Mouse (Mus musculus): ENCODE data around the gene Gm49425.

Gm49425 gene

GRCm38 (mm10) chr15:101491431-101491830 lies 25.6 kb downstream of the Gm49425 start, which contains the start of gene Krt83:
Gene Krt83 (minus strand): TSS chr15:101491512.
- no peak for DNase-seq (ENCODE audit: low spot score in 2 of 2)

DNA sequence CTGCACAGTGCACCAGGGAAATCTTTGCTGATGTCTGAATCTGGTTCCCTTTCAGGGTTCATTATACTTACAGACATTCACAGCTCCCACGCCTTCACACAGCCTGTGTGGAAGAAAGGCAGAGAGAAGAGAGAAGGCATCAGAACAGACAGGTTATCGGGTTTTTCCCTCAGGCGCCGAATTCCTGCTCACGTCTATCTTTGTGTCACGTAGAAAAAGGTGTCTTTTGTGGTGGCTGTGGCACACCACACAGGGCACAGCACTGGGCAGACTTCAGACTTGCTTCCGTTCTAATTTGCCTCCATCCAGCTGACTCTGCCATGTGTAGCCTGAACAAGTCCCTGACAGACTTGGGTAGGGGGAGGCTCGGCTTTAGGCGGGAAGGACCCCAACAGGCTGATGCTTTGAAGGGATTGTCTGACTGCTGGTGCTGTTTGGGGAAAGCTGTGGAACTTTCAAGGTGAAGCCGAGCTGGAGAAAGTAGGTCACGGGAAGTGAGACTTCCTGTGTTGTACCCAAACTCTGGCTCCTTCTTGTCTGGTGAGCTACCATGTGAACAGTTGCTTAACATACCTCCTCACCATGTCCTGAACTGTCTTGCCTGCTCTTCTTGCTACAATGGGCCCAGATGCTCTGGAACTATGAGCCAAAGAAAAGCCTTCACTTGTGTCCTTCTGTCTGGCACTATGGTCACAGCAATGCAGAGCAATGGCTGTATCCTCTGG lies 31.0 kb downstream of the Gm49425 start:
- DNase-seq (ENCODE audit: low spot score in 2 of 2): no peak

DNA sequence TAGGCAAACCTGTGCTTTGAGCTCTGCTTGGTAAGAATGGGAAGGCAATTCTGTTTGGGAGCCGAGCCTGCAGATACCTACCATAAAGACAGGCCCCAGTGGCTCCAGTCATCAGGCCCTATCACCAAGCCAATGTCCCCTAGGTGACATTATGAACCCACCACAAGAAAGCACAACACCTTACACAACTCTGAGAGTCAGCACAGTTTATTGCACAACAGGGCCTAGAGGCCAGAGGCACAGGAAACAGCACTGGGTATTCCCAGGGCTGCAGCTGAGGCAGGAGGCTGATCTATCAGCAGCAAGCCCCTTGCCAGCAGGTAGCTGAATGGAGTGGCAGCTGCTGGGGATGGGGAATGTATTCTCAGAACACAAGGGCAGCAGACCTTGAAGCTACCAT lies 32.1 kb downstream of the Gm49425 start:
- DNase-seq (ENCODE audit: low spot score in 2 of 2): no peak

DNA sequence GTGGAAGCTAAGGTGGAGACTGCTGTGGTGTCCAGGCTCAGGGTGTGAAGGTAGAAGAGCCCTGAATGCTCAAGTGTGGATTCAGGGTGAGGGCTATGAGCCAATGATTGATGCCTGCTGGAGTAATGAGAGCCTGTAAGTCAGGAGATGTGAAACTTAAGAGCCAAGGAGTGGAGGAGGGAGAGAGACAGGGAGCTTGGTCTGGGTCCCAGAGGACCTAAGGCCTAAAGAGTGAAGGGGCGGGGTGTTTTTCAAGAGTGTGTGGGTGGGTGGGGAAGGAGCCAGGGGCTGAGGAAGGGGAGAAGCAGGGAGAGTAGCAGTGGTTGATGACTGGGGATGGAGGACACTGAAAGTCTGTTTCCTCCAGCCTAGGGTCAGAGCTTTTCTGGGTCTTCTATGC lies 33.4 kb downstream of the Gm49425 start:
- DNase-seq (ENCODE audit: low spot score in 2 of 2): no peak

DNA sequence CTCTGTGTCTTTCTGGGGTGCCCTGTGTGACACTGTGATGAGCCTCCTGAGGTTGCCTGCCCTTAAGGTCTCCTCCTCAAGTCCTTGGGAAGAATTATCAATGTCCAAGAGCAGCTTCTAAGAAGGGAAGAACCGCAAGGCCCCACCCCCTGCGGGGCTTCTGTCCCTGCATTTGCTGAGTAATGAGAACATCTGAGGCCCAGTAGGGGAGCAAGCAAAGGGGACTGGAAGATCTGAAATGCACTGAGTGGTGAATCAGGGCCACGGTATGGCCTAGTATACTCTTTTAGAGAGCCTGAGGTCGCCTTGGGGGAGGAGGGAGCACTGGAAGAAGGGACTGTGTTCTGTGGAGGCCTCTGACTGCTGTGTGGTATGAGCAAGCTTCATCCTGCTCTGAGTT lies 35.0 kb downstream of the Gm49425 start:
- no peak for DNase-seq (ENCODE audit: low spot score in 2 of 2)

DNA sequence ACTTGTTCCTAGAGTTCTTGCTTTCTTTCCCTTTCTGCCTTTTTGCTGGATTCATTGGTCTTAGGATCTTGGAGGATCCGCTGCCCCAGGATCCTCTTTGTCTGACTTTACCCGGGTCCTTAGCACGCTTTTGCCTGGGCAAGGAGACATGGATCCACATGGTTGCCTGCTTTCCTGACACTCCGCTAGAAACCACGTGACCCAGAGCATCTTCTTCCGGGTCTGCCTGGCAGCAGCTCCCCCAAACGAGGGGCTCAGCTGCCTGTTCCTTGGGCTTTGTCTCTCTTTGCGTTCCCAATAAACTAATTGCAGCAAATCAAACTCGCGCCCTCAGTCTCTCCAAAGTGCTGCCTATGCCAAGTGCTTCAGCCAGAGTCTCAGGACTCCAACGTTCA lies 37.4 kb downstream of the Gm49425 start:
- no peak for DNase-seq (ENCODE audit: low spot score in 2 of 2)

GRCm38 (mm10) chr15:101479007-101479665 lies 37.9 kb downstream of the Gm49425 start:
- DNase-seq (ENCODE audit: low spot score in 2 of 2): peak in 1 of 2 experiments; percentile 11

- no peak for DNase-seq (ENCODE audit: low spot score in 2 of 2)
These were observed 44.0 kb downstream of the Gm49425 start, which contains the start of gene Krt86 for GRCm38 (mm10) chr15:101472952-101473528. Gene Krt86 (plus strand): TSS chr15:101473478.

- DNase-seq (ENCODE audit: low spot score in 2 of 2): no peak
These were observed 48.0 kb downstream of the Gm49425 start for GRCm38 (mm10) chr15:101469093-101469492.
